Comparison of ENCODE assay signal across 8 mouse cellular contexts in the genomic region with DNA sequence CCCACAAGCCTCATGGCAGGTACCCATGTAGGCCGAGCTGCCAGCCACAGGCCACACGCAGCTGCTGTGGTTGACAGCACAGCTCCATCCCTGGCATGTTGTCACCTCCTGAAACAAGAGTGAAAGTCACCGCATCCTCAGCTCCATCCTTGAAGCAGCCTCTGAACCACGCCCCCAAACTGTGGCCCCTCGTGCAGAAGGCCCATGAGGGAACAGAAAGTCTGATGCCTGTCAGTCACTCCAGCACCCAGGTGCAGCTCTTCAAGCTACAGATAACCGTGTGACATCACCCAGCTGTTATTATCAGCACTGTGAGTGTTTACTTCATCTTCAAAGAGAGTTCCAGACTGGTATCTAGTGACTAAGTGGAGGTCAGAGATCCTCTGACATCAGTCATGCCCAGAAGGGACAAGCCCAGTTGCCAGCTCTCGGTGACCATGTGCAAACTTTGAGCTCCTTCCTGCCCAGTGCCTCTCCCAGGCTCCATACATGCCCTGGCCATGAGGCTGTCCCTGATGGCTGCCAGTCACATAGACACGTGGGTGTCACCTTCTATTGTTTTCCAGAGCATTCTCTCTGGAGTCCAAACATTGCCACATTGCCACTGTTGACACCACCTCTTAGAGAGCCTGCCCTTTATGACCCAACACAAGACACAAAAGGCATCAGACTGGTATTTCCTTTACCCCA.
DNase-seq lines count a peak whose midpoint lies in the region; ATAC-seq lines count a peak whose summit lies in the region.

No protein-coding gene starts in this region.

- H3K36me3 ChIP-seq in heart, embryonic 15.5 days = no peaks in the 10 kb centered on the region
- H3K36me3 ChIP-seq in forebrain, embryonic 14.5 days (ENCODE audit: control insufficient read depth, insufficient read depth, low read length) = no peaks in the 10 kb centered on the region

- H3K4me2 ChIP-seq in heart, embryonic 15.5 days = no peak overlapping the region
- H3K4me2 ChIP-seq in forebrain, embryonic 14.5 days (ENCODE audit: low read length) = no peak overlapping the region

- no peak overlapping the region for H3K4me3 ChIP-seq in heart, embryonic 15.5 days
- no peak overlapping the region for H3K4me3 ChIP-seq in forebrain, embryonic 14.5 days (ENCODE audit: low read depth, low read length)

- H3K9me3 ChIP-seq in heart, embryonic 15.5 days (replicated peaks) = no peaks in the 10 kb centered on the region
- H3K9me3 ChIP-seq in forebrain, embryonic 14.5 days (replicated peaks; ENCODE audit: control insufficient read depth, low read length) = no peaks in the 10 kb centered on the region

- peak overlapping the region; percentile 75; the same call in 1 of the 2 replicates for H3K27ac ChIP-seq in heart, embryonic 15.5 days
- no peak overlapping the region for H3K27ac ChIP-seq in forebrain, embryonic 14.5 days (ENCODE audit: low read depth, low read length)

- DNase-seq in lung, adult 18-20 months = peak; percentile 57 to 67
- DNase-seq in lung, postnatal 14 days = no peak
- peak; percentile 57 to 66 for DNase-seq in lung, postnatal 4 days
- DNase-seq in thymus, postnatal 25 days = peak; percentile 91
- DNase-seq in kidney, postnatal 36 days = no peak
- DNase-seq in forebrain, embryonic 14.5 days (ENCODE audit: low spot score) = no peak

- H3K27me3 ChIP-seq in heart, embryonic 15.5 days = no peaks in the 10 kb centered on the region
- no peaks in the 10 kb centered on the region for H3K27me3 ChIP-seq in forebrain, embryonic 14.5 days (replicated peaks; ENCODE audit: control insufficient read depth, insufficient read depth, low read length)

- H3K4me1 ChIP-seq in heart, embryonic 15.5 days (replicated peaks) = peaks cover 28% of the 10 kb centered on the region
- H3K4me1 ChIP-seq in forebrain, embryonic 14.5 days (ENCODE audit: control insufficient read depth, insufficient read depth, low read length) = no peaks in the 10 kb centered on the region

- 35% methylated on average over 8 of the region's 8 CpGs for WGBS in heart, embryonic 15.5 days
- 78% methylated on average over 8 of the region's 8 CpGs for WGBS in forebrain, embryonic 14.5 days

- H3K9ac ChIP-seq in heart, embryonic 15.5 days = no peak overlapping the region
- no peak overlapping the region for H3K9ac ChIP-seq in forebrain, embryonic 14.5 days (ENCODE audit: low read length)

- no peak; the same call in 1 of the 2 replicates for ATAC-seq in heart, embryonic 15.5 days (replicated peaks; ENCODE audit: insufficient number of reproducible peaks, insufficient read depth, low FRiP score, low read depth)
- no peak for ATAC-seq in forebrain, embryonic 14.5 days
- ATAC-seq in cerebellum, adult (ENCODE audit: insufficient number of reproducible peaks, low FRiP score, low TSS enrichment) = no peak

Comparison
In these comparisons a context has a peak if more than half of its experiments do, and no peak if none do; other contexts are left out.
1. DNase-seq: peak in lung, adult 18-20 months (2 of 2), lung, postnatal 4 days (2 of 2) and thymus, postnatal 25 days (single experiment); none in lung, postnatal 14 days (single experiment), kidney, postnatal 36 days (0 of 2) and forebrain, embryonic 14.5 days (single experiment).